Mouse (Mus musculus) NIH3T3 (cell line): Measurements from ENCODE around the gene Plekhm3.

Source experiments
- DNase-seq: peaks from one replicate; pipeline ENCODE4 v3.0.0-alpha.2; 2012; ENCODE audit warnings: low read depth

Gene Plekhm3

GRCm38 (mm10) chr1:64876276-64876675 is 80.3 kb downstream of the Plekhm3 start:
- DNase-seq, result peak; percentile 49

GRCm38 (mm10) chr1:64875712-64876111 is 80.9 kb downstream of the Plekhm3 start:
- DNase-seq, result no peak

- DNase-seq, result peak; percentile 41
Measured at GRCm38 (mm10) chr1:64875156-64875555, 81.5 kb downstream of the Plekhm3 start.

GRCm38 (mm10) chr1:64871956-64872355 is 84.7 kb downstream of the Plekhm3 start:
- no peak for DNase-seq

- DNase-seq, result no peak
Measured at GRCm38 (mm10) chr1:64867684-64868083, 88.9 kb downstream of the Plekhm3 start.

- DNase-seq, result no peak
Measured at GRCm38 (mm10) chr1:64866140-64866539, 90.5 kb downstream of the Plekhm3 start.

GRCm38 (mm10) chr1:64860235-64860920 is 96.2 kb downstream of the Plekhm3 start:
- DNase-seq, result peak; percentile 84

- DNase-seq, result no peak
Measured at GRCm38 (mm10) chr1:64859826-64860225, 96.8 kb downstream of the Plekhm3 start.

- DNase-seq, result no peak
Measured at GRCm38 (mm10) chr1:64854835-64855234, 101.8 kb downstream of the Plekhm3 start.

- peak; percentile 64 for DNase-seq
Measured at GRCm38 (mm10) chr1:64853738-64854730, 102.6 kb downstream of the Plekhm3 start.

- DNase-seq, result no peak
Measured at GRCm38 (mm10) chr1:64853244-64853643, 103.4 kb downstream of the Plekhm3 start.

GRCm38 (mm10) chr1:64852272-64852671 is 104.4 kb downstream of the Plekhm3 start:
- DNase-seq, result peak; percentile 54

- no peak for DNase-seq
Measured at GRCm38 (mm10) chr1:64850345-64850744, 106.3 kb downstream of the Plekhm3 start.

GRCm38 (mm10) chr1:64848996-64849395 is 107.6 kb downstream of the Plekhm3 start:
- DNase-seq, result no peak

GRCm38 (mm10) chr1:64848081-64848480 is 108.5 kb downstream of the Plekhm3 start:
- no peak for DNase-seq

- DNase-seq, result no peak
Measured at GRCm38 (mm10) chr1:64847565-64847964, 109.1 kb downstream of the Plekhm3 start.

GRCm38 (mm10) chr1:64844978-64845377 is 111.6 kb downstream of the Plekhm3 start:
- no peak for DNase-seq

- peak; percentile 51 for DNase-seq
Measured at GRCm38 (mm10) chr1:64843900-64844616, 112.6 kb downstream of the Plekhm3 start.

- peak; percentile 81 for DNase-seq
Measured at GRCm38 (mm10) chr1:64840930-64841329, 115.7 kb downstream of the Plekhm3 start.

GRCm38 (mm10) chr1:64836584-64836983 is 120.0 kb downstream of the Plekhm3 start:
- peak; percentile 43 for DNase-seq

GRCm38 (mm10) chr1:64836114-64836513 is 120.5 kb downstream of the Plekhm3 start:
- DNase-seq, result no peak

GRCm38 (mm10) chr1:64831552-64831951 is 125.1 kb downstream of the Plekhm3 start:
- DNase-seq, result no peak
